Mouse (Mus musculus): ENCODE data around the gene Pdilt. TPM values are rescaled to one million over a fixed set of nuclear protein-coding genes. Genes with fewer than 3 reads are reported as not detected.

The Pdilt gene
- polyA plus RNA-seq, 1 experiment from 2014 or later, result not detected

DNA sequence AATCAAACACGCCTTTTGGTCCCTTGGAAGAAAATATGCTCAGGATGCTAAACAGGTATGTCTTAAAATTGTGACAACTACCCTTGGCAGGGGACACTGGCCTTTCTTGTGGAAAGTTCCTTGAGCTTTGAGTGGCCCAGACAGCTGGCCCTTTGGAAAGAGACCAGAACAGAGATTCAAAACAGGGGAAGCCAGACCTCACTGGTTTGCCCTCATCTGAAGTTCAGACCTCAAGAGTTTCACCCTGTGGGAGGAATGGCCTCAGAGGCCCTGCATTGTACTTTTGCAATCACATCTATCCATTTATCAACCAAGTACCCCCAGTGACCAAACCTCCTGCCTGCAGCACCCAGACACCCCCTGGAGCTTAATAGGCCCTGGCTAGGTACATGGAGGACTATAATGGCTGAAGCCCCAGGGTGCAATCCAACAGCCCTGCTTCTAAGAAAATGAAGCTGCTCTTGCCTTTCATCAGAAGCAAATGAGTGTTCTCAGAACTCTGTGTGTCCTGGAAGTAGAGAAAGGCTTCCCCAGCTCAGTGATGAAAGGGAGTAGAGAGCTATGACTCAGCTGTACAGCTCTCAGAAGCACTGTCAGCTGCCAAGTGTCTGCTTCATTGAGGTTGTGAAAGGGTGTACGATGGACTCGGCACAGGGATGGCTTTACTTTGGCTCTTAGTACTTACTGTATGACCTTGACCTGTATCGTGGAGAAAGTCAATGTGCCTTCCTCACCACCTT lies 33.1 kb downstream of the Pdilt start:
- no peaks in the 10 kb centered on the region for H3K36me3 ChIP-seq
- 93% methylated on average over 4 of the region's 4 CpGs for WGBS
- no peak for ATAC-seq (ENCODE audit: low FRiP score, low read depth)
- no peak overlapping the region for H3K4me2 ChIP-seq (replicated peaks)
- no peaks in the 10 kb centered on the region for H3K27me3 ChIP-seq
- H3K9ac ChIP-seq (replicated peaks), result no peak overlapping the region
- no peaks in the 10 kb centered on the region for H3K4me1 ChIP-seq
- no peaks in the 10 kb centered on the region for H3K9me3 ChIP-seq
- H3K27ac ChIP-seq (replicated peaks), result no peak overlapping the region
- no peak overlapping the region for H3K4me3 ChIP-seq

- Histone ChIP-seq H3K4me3 (no peak overlapping the region), H3K9ac (replicated peaks) (no peak overlapping the region), H3K9me3 (no peaks in the 10 kb centered on the region), H3K36me3 (no peaks in the 10 kb centered on the region), H3K27ac (replicated peaks) (no peak overlapping the region), H3K27me3 (no peaks in the 10 kb centered on the region), H3K4me1 (no peaks in the 10 kb centered on the region), H3K4me2 (replicated peaks) (no peak overlapping the region)
- ATAC-seq (ENCODE audit: low FRiP score, low read depth), result no peak
- WGBS, result 96% methylated on average over 5 of the region's 5 CpGs
These were observed 36.6 kb downstream of the Pdilt start for GRCm38 (mm10) chr7:119486683-119487082.

- no peaks in the 10 kb centered on the region for H3K36me3 ChIP-seq
- no peak overlapping the region for H3K4me3 ChIP-seq
- no peak overlapping the region for H3K27ac ChIP-seq (replicated peaks)
- no peak for ATAC-seq (ENCODE audit: low FRiP score, low read depth)
- no peaks in the 10 kb centered on the region for H3K4me1 ChIP-seq
- no peaks in the 10 kb centered on the region for H3K9me3 ChIP-seq
- WGBS, result 84% methylated on average over 4 of the region's 4 CpGs
- H3K4me2 ChIP-seq (replicated peaks), result no peak overlapping the region
- no peak overlapping the region for H3K9ac ChIP-seq (replicated peaks)
- no peaks in the 10 kb centered on the region for H3K27me3 ChIP-seq
These were observed 39.1 kb downstream of the Pdilt start for GRCm38 (mm10) chr7:119484154-119484553.

DNA sequence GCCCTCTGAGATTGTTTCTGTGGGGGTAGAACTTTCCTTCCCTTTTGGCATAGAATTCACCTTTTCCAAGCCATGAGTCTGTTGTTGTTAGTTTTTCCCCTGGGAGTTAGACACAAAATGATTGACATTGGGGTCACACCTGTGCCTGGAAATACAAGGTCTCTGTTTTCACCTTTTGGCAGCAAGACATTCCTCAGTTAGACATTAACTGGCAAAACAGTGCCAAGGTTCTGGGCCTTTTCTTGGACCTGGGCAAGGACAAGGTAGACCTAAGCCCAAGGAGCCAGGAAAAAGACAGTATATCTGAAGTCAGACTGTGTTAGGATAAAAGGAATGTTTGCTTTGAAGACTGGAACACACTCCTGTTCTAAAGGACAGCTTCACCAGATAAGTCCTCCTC lies 44.0 kb downstream of the Pdilt start, which contains the start of gene Umod:
Gene Umod, minus strand, starts transcription at position 27 of the 400 bp plus-strand sequence.
- no peak within 1 kb of the TSS for H3K27ac ChIP-seq (replicated peaks)
- no peak within 1 kb of the TSS for H3K4me3 ChIP-seq
- no peaks in the 10 kb centered on the region for H3K36me3 ChIP-seq
- no peaks in the 10 kb centered on the region for H3K4me1 ChIP-seq
- no peak for ATAC-seq (ENCODE audit: low FRiP score, low read depth)
- H3K9ac ChIP-seq (replicated peaks), result no peak within 1 kb of the TSS
- H3K27me3 ChIP-seq, result no peaks in the 10 kb centered on the region
- H3K4me2 ChIP-seq (replicated peaks), result no peak within 1 kb of the TSS
- H3K9me3 ChIP-seq, result no peaks in the 10 kb centered on the region

- no peaks in the 10 kb centered on the region for H3K27me3 ChIP-seq
- H3K4me2 ChIP-seq (replicated peaks), result no peak overlapping the region
- ATAC-seq (ENCODE audit: low FRiP score, low read depth), result no peak
- no peaks in the 10 kb centered on the region for H3K4me1 ChIP-seq
- WGBS, result 79% methylated on average over 33 of the region's 33 CpGs
- H3K4me3 ChIP-seq, result no peak overlapping the region
- no peak overlapping the region for H3K27ac ChIP-seq (replicated peaks)
- H3K9me3 ChIP-seq, result no peaks in the 10 kb centered on the region
- no peaks in the 10 kb centered on the region for H3K36me3 ChIP-seq
- no peak overlapping the region for H3K9ac ChIP-seq (replicated peaks)
These were observed 46.5 kb downstream of the Pdilt start for GRCm38 (mm10) chr7:119476500-119477389.

DNA sequence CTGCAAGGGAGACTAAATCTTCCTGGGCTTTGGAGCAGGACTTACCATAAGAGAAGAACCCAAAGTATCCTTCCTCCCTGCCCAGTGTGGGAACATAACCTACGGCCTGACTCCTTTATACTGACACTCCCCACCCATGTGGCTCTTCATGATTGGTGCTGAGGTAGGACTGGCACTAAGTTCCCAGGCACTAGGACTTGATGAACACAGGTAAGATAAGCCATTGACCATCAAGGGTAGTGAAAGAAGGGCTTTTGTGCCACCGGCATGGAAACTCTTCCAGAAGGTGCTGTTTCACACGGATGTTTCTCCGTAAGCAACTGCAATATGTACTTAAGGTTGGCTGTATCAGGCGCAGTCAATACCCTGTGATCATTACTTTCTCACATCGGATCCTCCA lies 64.1 kb downstream of the Pdilt start, which contains the start of gene Gp2:
Gene Gp2, minus strand, starts transcription at position 101 of the 400 bp plus-strand sequence.
- no peaks in the 10 kb centered on the region for H3K36me3 ChIP-seq
- no peak for ATAC-seq (ENCODE audit: low FRiP score, low read depth)
- 91% methylated on average over 6 of the region's 6 CpGs for WGBS
- no peak within 1 kb of the TSS for H3K9ac ChIP-seq (replicated peaks)
- no peaks in the 10 kb centered on the region for H3K4me1 ChIP-seq
- no peak within 1 kb of the TSS for H3K4me2 ChIP-seq (replicated peaks)
- H3K27me3 ChIP-seq, result no peaks in the 10 kb centered on the region
- no peak within 1 kb of the TSS for H3K4me3 ChIP-seq
- H3K9me3 ChIP-seq, result no peaks in the 10 kb centered on the region
- no peak within 1 kb of the TSS for H3K27ac ChIP-seq (replicated peaks)

GRCm38 (mm10) chr7:119454192-119454591 lies 69.1 kb downstream of the Pdilt start:
- no peak overlapping the region for H3K4me3 ChIP-seq
- no peaks in the 10 kb centered on the region for H3K36me3 ChIP-seq
- no peak overlapping the region for H3K27ac ChIP-seq (replicated peaks)
- no peaks in the 10 kb centered on the region for H3K27me3 ChIP-seq
- H3K4me2 ChIP-seq (replicated peaks), result no peak overlapping the region
- ATAC-seq (ENCODE audit: low FRiP score, low read depth), result no peak
- H3K9ac ChIP-seq (replicated peaks), result no peak overlapping the region
- H3K4me1 ChIP-seq, result no peaks in the 10 kb centered on the region
- WGBS, result 86% methylated on average over 7 of the region's 7 CpGs
- H3K9me3 ChIP-seq, result no peaks in the 10 kb centered on the region

- no peaks in the 10 kb centered on the region for H3K36me3 ChIP-seq
- no peak overlapping the region for H3K4me2 ChIP-seq (replicated peaks)
- no peak overlapping the region for H3K27ac ChIP-seq (replicated peaks)
- no peaks in the 10 kb centered on the region for H3K27me3 ChIP-seq
- no peaks in the 10 kb centered on the region for H3K4me1 ChIP-seq
- WGBS, result 82% methylated on average over 4 of the region's 4 CpGs
- no peak overlapping the region for H3K4me3 ChIP-seq
- H3K9ac ChIP-seq (replicated peaks), result no peak overlapping the region
- no peaks in the 10 kb centered on the region for H3K9me3 ChIP-seq
- ATAC-seq (ENCODE audit: low FRiP score, low read depth), result no peak
These were observed 79.4 kb downstream of the Pdilt start for GRCm38 (mm10) chr7:119443849-119444248.

DNA sequence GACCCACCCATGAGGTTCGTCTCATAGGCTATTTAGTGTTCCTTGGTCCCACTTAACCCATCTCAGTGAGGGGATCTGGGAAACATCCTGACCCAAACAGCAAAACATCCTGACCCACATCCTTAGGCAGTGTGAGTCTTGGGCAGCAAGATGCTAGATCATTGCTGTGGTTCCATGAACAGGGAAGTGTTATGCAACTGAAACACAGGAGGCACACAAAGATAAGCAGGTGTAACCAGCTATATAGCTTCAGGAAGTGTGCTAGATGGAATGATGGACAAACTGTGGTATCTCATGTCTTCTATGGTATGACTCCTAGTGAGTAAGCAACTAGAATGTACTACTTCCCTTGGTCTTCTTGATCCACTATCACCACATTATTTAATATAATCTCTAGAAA lies 81.4 kb downstream of the Pdilt start:
- H3K9ac ChIP-seq (replicated peaks), result no peak overlapping the region
- no peaks in the 10 kb centered on the region for H3K4me1 ChIP-seq
- H3K4me3 ChIP-seq, result no peak overlapping the region
- H3K4me2 ChIP-seq (replicated peaks), result no peak overlapping the region
- ATAC-seq (ENCODE audit: low FRiP score, low read depth), result no peak
- no peak overlapping the region for H3K27ac ChIP-seq (replicated peaks)
- H3K27me3 ChIP-seq, result no peaks in the 10 kb centered on the region
- H3K9me3 ChIP-seq, result no peaks in the 10 kb centered on the region
- H3K36me3 ChIP-seq, result no peaks in the 10 kb centered on the region
- WGBS, result 73% methylated on average over 1 of the region's 1 CpGs

Other genes starting within 250 kb of the Pdilt start
- not detected in 2 replicates for gene Gp2, start 64.2 kb downstream of the Pdilt start, polyA plus RNA-seq (2016; fragmentation: Nextera tagmentation; extraction: Ambion mirVana)
- not detected in 2 replicates for gene Umod, start 44.2 kb downstream of the Pdilt start, polyA plus RNA-seq (2016; fragmentation: Nextera tagmentation; extraction: Ambion mirVana)
- gene Acsm5, start 4.0 kb downstream of the Pdilt start, polyA plus RNA-seq (2016; fragmentation: Nextera tagmentation; extraction: Ambion mirVana), result not detected in 2 replicates
- gene Acsm2, start 30.9 kb upstream of the Pdilt start, polyA plus RNA-seq (2016; fragmentation: Nextera tagmentation; extraction: Ambion mirVana), result not detected in 2 replicates
- gene Acsm1, start 83.5 kb upstream of the Pdilt start, polyA plus RNA-seq (2016; fragmentation: Nextera tagmentation; extraction: Ambion mirVana), result not detected in 2 replicates
- not detected in 2 replicates for gene Acsm4, start 166.5 kb upstream of the Pdilt start, polyA plus RNA-seq (2016; fragmentation: Nextera tagmentation; extraction: Ambion mirVana)
- gene Thumpd1, start 197.3 kb upstream of the Pdilt start, polyA plus RNA-seq (2016; fragmentation: Nextera tagmentation; extraction: Ambion mirVana), result 90.7 and 91.2 TPM in 2 replicates
- gene Acsm3, start 237.4 kb upstream of the Pdilt start, polyA plus RNA-seq (2016; fragmentation: Nextera tagmentation; extraction: Ambion mirVana), result 0.14 and 0.17 TPM in 2 replicates